Mouse (Mus musculus) bone marrow macrophage, adult 2 months (primary cell): ENCODE results near the gene Gm43738. TPM values are rescaled to one million over a fixed set of nuclear protein-coding genes. Genes with fewer than 3 reads are reported as not detected.
A peak's percentile ranks its signal among the peaks of the same experiment; 100 is the strongest.
"Not testable (repeated sequence)": the region's sequence is repeated elsewhere in the genome, so short reads cannot be mapped to it uniquely, and the experiment has no call there.

Experiments used
- H3K27ac ChIP-seq: 2 replicates; pipeline ENCODE4 v1.5.1; 2012; ENCODE audit warnings: low read depth, low read length; ENCODE audit not compliant: insufficient read depth
- H3K4me1 ChIP-seq: 2 replicates; pipeline ENCODE4 v1.6.1; 2012; ENCODE audit warnings: low read length; ENCODE audit not compliant: control insufficient read depth, insufficient read depth
- H3K4me3 ChIP-seq: 2 replicates; pipeline ENCODE4 v1.5.1; 2012; ENCODE audit warnings: mild to moderate bottlenecking, low read length, moderate library complexity; ENCODE audit not compliant: insufficient read depth
- CTCF ChIP-seq: IDR thresholded peaks from 2 replicates; pipeline ENCODE4 v1.5.1; 2012; ENCODE audit warnings: low read depth, mild to moderate bottlenecking, low read length, moderate library complexity
- POLR2A ChIP-seq: IDR thresholded peaks from 2 replicates; pipeline ENCODE4 v1.6.1; 2012; ENCODE audit warnings: mild to moderate bottlenecking, low read depth, low read length, borderline replicate concordance
- polyA plus RNA-seq: library from polyadenylated mRNA; stranded (reverse); fragments of >200 nt; gene quantifications from 2 replicates; pipeline ENCODE4 v1.2.4, GENCODE M21; 2012; ENCODE audit not compliant: missing spikeins, insufficient read depth, insufficient read length

Gene Gm43738
- polyA plus RNA-seq, 1 experiment: not detected

DNA sequence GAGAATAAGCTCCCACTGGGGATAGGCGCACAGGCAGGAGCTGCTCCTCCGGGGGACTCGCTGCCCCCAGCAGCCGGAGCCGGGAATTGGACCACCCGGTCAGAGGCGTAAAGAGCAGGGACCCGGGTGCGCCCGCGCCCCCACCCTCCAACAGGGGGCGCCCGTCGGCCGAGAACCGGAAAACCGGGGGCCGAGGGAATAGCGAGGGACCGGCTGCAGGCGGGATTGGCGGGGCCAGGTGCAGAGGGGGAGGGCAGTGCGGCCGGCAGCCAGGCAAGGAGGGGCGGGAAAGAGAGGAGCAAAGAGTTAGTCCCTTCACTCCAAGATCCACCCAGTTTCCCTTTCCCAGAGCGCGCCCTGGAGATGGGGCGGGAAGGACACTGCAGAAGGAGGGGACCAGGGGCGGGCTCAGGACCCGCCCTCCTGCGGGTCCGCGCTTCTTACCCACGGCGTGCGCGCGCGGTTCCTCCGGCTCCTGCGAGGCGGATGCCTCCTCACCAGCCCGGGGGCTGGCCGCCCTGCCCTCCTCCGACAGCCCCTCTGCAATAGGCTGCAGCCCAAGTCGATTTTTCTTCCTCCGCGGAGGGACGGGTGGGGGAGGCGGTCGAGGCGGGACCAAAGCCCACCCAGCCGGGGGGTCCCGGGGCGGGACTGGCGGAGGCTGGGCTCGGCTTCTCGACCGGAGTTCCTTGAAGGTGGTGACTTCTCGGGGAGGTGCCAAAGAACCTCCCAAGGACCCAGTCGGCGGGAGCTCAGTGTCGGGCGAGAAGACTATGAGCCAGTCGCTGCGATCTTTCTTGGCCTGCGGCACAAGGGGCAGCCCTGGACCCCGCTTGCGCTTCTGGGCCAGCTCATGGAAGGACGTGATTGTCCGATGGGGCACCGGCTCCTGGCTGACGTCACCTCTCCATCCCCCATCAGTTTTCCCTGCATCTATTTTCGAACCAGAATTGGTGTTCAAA is 9.9 kb downstream of the Gm43738 start:
- Histone ChIP-seq H3K4me1 (peaks cover 14% of the 10 kb centered on the region), H3K27ac (no peak overlapping the region)

DNA sequence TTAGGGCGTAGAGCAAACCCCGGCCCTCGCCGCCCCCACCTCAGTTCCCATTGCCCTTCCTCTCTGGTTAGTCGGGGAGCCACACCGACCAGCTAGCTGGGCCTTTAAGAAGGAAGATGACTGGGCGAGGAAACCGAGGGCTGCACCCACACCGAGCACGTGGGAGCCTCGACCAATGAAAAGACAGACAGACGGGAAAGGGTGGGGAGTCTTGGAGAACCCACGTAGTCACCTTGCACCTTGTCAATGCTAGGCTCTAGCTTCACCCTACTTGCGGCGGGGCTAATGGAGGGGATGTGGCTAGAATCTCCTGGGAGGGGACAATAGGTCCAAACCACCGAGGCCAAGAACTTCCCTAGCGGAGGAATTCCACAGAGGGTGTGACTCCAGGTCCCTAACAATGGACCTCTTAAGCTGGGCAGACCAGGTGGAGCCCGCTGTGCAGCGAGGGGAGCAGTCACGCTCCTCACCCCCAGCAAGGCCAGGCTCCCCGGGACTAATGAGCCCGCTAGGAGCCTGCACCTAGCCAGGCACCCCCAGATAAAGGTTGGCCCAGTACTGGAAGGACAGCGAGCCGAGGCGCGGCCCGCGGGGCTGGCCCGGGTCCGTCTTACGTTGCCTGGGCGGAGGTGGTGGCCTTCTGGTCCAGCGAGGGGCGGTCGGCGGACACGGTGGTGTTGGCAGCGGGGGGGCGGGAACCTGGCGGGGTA is 10.9 kb downstream of the Gm43738 start:
- no peak for TF ChIP-seq POLR2A
- TF ChIP-seq CTCF: no peak
- Histone ChIP-seq H3K4me1 (peaks cover 14% of the 10 kb centered on the region), H3K4me3 (peak overlapping the region; percentile 74), H3K27ac (no peak overlapping the region)

More for the DNA sequence above, 9.9 kb downstream of the Gm43738 start:
- H3K4me3 ChIP-seq: peak overlapping the region; percentile 74
- no peak for TF ChIP-seq POLR2A
- TF ChIP-seq CTCF: peak; percentile 49

GRCm38 (mm10) chr3:89088974-89089373 is 11.9 kb downstream of the Gm43738 start:
- TF ChIP-seq POLR2A (no peak), CTCF (no peak)
- Histone ChIP-seq H3K27ac (no peak overlapping the region), H3K4me1 (peaks cover 14% of the 10 kb centered on the region), H3K4me3 (peak overlapping the region; percentile 74)

DNA sequence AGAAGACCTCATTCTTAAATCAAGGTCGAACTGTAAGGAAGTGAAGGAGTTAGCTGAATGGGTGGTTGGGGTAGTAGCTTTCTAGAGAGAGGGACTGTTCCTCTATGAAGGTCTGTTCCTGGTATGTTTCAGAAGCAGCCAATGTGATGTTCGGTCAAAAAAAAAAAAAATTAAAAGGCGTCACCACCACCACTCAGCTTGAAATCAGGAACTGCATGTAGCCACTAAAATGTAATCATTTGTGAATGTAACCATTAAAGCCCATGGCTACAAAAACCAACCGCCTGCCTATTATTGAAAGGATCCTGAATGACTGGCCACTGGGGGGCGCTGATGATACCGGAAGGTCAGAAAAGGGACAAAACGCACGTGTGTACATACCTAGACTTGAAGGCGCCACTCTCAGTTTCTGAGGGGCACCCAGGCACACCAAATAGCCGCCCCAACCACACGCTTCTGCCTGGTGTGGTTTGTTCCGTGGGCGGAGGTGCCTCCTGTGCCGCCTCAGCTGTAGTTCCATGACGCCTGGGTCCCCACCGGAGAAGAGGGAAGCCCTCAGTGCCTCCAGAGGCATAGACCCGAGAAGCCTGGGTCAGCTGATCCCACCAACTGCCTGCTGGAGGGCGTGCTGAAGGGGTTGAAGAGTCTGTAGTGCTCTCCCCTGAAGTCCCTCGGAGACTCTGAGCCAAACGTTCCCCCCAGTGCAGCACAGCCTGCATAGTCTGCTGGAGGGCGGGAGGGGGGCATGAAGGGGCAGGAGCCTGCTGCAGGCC is 13.4 kb downstream of the Gm43738 start:
- TF ChIP-seq POLR2A (no peak), CTCF (peak; percentile 67)
- Histone ChIP-seq H3K4me1 (peaks cover 14% of the 10 kb centered on the region), H3K27ac (no peak overlapping the region), H3K4me3 (no peak overlapping the region)

DNA sequence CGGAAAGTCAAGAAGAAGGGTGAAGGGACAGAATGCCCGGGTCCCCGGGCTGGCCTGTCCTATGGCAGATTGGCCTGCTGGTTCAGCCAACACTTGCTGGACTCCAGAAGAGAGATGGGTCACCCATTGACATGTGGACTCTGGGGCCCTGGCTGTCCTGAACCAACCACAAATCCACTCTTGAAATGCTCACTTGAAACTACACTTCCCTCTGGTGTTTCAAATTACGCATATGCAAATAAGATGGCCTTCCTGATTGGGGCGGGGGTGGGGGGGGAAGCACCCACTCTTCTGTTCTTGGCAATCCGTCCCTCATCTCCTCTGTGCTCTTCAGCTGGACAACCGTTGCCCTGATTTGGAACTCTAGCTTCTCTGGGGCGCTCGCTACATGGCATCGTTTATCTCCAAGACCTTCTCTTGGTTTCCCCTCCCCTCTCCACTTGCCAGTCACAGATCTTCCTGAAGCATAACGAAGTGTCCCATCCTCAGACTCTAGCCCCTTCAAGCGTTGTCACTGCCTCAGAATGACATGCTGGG is 16.2 kb downstream of the Gm43738 start:
- H3K4me3 ChIP-seq: no peak overlapping the region
- H3K4me1 ChIP-seq: peaks cover 14% of the 10 kb centered on the region
- H3K27ac ChIP-seq: no peak overlapping the region
- TF ChIP-seq CTCF (no peak), POLR2A (no peak)

DNA sequence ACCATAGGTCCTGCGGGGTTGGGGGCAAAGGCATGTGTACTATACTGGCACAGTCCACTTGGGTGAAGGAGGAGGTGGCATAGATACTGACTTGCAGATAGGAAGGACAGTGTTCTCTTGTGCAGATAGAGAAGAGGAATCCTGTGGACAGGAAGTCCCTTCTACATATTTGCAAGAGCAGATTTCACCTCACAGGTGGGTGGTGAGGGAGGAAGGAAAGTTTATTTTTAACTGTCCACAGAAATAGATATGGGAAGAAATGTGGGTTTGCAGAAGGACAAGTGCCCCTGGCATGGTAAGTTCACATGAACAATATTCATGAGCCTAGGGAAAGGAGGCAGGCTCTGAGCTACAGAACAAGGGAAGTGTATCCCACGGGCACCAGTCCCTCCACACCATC is 16.8 kb downstream of the Gm43738 start:
- TF ChIP-seq POLR2A (no peak), CTCF (no peak)
- H3K4me3 ChIP-seq: no peak overlapping the region
- no peak overlapping the region for H3K27ac ChIP-seq
- peaks cover 11% of the 10 kb centered on the region for H3K4me1 ChIP-seq

DNA sequence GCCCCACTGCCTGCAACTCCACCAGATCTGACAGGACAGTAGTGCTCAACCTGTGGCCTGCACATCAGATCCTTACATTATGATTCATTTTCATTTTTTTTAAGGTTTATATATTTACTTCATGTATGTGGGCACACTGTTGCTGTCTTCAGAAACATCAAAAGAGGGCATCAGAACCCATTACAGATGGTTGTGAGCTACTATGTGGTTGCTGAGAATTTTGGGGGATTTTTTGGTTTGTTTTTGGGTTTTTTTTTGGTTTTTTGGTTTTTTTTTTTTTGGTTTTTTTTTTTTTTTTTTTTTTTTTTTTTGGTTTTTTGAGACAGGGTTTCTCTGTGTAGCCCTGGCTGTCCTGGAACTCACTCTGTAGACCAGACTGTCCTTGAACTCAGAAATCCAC is 18.6 kb downstream of the Gm43738 start:
- H3K27ac ChIP-seq, H3K4me1 ChIP-seq, H3K4me3 ChIP-seq: not testable (repeated sequence)

DNA sequence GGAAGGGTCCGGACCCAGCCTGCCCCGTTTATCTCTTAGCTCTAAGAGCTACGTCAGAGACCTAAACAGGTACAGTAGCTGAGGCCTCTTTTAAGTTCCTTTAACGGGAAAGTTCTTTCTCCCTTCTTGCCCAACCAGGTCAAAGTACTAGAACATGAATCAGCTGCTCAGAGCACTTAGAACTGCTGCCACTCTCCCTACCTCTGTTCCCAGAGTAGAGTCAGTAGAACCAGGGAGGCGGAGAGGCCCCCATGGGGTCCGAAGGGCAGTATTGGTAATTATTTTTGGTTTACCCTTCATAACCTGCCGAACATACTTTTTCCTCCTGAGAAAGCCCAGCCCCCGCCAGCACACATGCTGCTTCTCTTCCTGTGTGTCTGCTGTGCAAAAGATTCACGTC is 23.5 kb downstream of the Gm43738 start:
- TF ChIP-seq POLR2A: no peak
- TF ChIP-seq CTCF: no peak
- H3K4me3 ChIP-seq: no peak overlapping the region
- no peaks in the 10 kb centered on the region for H3K4me1 ChIP-seq
- H3K27ac ChIP-seq: no peak overlapping the region

DNA sequence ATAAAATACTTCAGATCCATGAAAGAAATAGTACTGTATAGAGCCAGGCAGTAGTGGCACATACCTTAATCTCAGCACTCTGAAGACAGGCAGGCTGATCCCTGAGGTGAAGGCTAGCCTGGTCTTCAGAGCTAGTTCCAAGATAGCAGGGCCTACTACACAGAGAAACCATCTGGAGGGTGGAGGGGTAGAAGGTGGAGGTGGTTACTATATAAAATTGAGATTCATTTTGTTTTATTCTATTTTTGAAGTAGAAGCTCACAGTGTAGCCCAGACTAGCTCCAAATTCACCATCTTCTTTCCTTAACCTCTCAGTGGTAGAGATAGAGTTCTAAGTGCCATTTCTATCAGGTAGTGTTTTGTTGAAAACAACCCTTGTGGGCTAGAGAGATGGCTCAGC is 33.6 kb downstream of the Gm43738 start:
- no peak for TF ChIP-seq CTCF
- no peaks in the 10 kb centered on the region for H3K4me1 ChIP-seq
- no peak overlapping the region for H3K4me3 ChIP-seq
- H3K27ac ChIP-seq: no peak overlapping the region
